Mouse (Mus musculus) kidney, postnatal 14 days (tissue): ENCODE measurements around the gene Rpl18a.

ENCODE experiments used
- DNase-seq: peaks from one replicate; pipeline ENCODE4 v3.0.0; 2022; ENCODE audit warnings: mixed read lengths

Rpl18a gene

DNA sequence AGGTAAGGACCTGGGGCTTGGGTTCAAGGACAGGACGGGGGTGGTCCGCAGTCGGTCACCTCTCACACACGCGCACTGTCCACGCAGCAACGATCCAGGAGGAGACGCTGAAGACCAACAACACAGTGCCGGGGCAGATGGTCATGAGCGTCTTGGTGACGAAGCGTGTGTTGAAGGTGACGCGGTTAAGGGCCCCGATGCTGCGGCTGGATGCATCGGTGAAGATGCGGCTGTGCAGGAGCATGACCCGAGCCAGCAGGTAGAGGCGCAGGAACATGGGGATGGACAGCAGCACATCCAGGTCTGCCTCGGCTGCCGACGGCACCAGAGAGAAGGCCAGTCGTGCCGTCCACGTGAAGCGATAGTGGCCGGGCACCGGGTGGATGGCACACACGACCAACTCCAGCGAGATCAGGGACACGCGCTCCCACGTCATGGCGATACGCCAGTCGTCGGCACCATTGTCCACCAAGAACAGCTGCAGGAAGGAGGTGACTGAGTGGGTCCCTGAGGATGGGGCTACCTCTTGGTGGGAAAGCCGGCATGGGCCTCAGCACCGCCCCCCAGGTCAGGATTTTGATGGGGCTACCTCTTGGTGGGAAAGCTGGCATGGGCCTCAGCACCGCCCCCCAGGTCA is 44.5 kb downstream of the Rpl18a start:
- DNase-seq = no peak

DNA sequence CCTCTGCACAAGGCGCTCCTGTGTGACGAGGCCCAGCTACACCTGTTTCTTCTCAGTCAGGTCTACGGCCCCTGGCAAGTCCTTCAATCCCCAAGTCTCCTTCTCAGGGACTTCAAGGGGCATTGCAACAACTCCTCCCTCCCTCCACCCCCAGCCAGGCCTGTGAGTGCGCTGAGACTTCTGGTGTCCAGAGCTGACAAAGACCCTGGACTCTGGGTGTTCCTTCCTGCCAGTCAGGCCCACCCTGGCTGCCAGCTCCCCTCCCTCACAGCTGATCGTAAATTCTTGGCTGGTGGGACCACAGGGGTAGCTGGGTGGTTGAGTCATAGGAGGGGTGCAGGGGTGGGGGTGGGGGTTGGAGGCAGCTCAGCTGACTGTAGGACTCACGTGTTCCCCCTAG is 45.4 kb downstream of the Rpl18a start:
- no peak for DNase-seq

DNA sequence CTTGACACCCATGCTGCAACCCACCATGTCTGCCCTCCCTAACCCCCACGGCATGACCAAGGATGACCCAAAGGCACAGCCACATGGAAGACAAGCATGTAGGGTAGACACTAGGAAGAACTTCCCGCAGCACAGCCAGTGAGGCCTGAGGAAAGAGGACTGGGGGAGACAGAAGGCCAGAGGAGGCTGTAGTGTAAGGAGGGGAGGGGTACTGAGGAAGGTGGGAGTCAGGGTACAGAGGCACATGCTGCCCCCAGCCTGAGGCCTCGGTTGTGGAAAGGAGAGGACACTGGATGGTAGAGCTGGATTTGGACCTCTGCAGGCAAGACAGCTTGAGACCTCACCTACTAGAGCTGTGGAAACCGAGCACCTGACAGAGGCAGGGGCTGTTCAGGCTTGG is 46.3 kb downstream of the Rpl18a start:
- no peak for DNase-seq

DNA sequence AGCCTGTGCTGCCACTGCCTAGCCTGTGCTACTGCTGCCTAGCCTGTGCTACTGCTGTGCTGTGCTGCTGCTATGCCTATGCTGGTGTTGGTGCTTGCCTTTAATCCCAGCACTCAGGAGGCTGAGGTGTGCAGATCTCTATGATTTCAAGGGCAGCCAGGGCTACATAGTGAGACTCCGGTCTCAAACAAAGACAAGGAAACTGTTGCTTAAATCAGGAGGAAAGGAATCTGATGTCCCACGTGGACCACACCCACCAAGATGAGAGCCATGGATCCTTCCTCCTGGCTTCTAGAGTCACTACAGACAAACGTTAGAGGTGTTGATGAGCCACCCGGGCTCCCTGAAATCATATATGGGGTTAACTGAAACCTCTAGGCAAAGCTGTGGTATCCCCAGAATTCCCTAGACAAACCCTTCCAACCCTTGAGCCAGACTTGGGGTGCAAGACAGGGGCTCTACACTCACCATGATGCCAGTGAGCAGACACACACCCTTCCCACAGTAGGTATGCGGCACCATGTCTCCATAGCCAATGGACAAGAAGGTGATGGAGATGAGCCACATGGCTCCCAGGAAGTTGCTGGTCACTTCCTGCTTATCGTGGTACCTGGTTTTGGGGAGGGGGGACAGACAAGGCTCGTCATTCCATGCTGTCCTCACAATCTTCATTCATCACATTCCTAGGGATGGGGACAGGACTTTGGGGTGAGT is 46.9 kb downstream of the Rpl18a start:
- DNase-seq = no peak

DNA sequence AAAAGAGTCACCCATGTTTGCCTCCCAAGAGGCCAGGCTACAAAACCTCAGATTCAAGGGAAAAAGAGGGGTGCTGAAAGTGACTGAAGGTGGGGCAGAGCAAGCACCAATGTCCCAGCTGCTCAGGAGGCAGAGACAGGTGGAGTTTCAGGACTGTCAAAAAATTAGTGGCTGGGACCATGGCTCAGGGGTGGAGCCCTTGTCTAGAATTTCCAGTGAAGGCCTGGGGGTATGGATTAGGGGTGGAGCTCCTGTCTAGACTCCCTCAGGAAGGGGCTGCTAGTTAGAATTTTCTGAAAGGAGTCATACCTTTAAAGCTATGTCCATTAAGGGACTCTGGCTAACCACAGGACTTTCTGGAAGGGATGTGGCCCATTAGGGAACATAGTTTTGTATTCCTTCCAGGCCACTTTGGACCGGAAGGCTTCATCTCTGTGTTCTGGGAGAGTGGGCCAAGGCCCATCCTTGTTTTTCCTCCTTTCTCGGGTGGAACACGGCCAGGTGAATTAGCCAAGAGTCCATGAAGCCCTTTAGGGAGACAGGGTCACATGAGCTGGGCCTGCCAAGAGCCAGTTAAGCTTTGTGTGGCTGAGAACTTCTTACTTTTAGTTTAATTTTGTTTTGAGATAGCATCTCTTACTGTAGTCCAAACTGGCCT is 47.8 kb downstream of the Rpl18a start:
- no peak for DNase-seq

DNA sequence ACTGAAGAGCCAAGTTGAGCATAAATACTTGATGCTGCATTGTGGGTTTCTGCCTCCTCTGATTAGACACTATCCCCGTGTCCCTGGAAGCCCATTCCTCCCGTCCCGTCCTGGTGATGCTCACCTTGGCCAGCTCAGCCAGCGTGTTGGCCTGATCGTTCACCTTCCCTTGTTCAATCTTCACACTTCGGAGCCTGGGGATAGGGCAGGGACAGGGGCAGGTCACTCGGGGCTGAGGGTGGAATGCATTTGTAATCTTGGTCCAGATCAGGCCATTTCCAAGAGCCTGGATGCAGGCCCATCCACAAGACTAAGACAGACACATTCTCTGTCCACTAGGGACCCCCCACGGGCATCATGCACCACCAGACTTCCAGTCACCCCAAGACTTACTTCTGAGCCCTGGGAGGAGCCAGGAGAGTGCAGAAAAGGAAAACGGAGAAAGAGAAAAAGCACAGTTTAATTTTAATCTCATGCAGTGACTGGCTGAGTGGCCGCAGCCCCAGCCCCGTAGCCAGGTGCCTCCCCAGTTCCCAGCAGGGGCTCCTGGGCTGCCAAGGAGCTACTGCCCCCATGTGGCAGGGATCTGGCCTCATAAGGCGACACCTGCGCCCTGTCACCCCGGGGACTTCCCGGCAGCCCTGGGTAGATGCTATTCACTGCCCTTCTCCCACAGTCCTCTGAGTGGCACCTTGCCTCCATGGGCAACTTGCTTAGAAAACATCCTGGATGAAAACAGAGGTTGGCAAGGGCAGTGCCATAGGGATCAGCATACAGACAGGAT is 50.6 kb downstream of the Rpl18a start:
- DNase-seq = no peak

DNA sequence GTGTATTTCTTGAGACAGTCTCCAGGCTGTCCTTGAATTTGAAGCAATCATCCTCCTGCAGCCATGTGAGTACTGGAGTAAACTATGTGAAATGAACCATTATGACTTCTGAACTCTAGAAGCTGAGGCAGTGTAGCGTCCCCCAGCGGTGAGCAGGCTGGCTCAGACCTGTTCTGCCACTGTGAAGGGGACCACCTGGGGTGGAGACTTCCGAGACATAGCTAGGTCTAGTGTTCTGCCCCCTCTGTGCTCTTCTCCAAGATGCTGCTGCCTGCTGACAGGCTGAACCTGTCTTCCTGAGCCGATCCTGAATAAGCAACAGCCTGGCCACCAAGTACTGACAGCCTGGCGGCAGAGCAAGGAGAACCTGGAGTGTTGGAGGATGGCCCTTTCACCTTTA is 52.1 kb downstream of the Rpl18a start:
- DNase-seq = no peak
